Mouse (Mus musculus) ovary, adult 10 weeks (tissue): ENCODE measurements around the gene Csk. TPM values are rescaled to one million over a fixed set of nuclear protein-coding genes. Genes with fewer than 3 reads are reported as not detected.

Source experiments
- polyA plus RNA-seq: library from polyadenylated mRNA; stranded (reverse); fragments of 350-450 nt; fragmentation: Illumina TruSeq; extraction: RNeasy Lipid Tissue Mini Kit (QIAGEN cat#74804); gene quantifications from one replicate; pipeline ENCODE4 v1.2.3, GENCODE M21; 2014

The Csk gene
- 3.6 TPM for polyA plus RNA-seq

DNA sequence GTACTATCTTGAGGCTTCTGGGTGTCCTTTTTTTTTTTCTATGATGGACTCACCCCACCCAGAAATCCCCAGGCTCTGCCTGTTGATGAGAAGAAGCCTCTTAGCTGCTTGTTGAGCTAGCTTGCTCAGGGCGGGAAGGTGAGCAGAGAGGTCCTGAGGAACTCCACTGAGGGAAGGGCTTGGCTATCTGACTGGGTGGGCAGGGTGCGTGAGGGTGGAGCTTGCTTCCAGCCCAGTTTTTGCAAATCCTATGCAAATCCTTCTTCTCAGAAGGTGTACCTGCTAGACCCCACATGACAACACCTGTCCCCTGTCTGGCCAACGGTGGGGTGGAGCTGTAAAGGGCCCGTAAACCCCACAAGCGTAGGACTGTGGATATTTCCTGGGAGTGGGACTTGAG lies at the start of gene Csk:
Gene Csk (minus strand): TSS at position 349 of the 400 bp plus-strand sequence.

DNA sequence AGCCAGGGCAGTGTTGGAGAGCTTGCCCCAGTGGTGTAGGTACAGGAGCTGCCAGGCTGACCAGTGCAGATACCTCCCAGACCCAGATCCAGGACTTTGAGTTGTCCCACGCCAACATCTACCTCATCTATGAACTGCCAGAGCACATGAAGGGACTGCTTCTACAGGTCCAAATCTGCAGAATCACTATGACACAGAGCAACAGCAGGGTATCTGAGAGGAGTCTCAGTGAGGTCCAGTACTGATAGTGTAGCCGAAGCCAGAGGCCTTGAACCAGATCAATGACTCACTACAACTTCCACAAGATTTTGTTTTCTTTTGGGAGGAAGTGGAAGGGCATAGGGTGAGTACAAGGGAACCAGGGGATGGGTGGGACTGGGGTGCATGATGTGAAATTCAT lies 34.3 kb upstream of the Csk start, which contains the start of gene Cyp1a1:
Gene Cyp1a1 (plus strand): TSS at position 178 of the 400 bp plus-strand sequence.

DNA sequence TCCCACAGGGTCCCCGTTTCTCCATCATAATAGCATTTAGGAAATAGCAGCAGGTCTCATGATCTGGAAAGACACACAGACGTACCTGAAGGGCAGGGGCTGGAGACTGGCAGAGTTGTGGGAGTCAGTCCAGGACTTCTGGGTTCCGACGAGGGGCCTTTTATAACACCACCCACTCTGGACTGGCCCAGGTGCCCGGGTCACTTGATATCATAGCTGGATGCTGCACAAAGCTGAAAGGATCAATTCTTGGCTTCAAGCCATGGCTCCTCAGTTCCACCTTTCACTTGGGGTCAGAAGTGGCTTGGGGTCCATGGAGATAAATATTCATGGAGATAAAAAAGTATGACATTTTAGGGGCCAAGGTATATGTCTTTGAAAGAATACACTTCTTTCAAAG lies 30.1 kb upstream of the Csk start, which contains the start of gene Cyp1a2:
Gene Cyp1a2 (minus strand): TSS at position 184 of the 400 bp plus-strand sequence.

DNA sequence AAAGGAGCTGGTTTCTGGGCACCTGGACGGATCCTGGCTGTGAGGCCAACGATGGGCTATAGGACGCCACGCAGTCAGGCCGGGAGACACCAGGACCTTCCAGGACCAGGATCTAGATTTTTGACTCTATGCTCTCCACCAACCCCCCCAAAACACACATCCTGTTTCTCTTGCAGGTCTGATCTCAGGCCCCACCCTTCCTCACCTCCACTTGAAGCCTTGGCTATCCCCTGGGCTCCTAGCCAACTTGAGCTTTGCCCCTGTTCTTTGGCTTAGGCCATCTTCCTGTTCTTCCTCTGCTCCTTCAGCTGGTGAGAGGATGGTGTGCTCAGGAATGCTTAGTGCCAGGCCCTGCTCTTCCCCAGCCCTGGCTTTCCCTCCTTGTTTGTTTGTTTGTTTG lies 32.8 kb downstream of the Csk start, which contains the start of gene Lman1l:
Gene Lman1l (minus strand): TSS at position 101 of the 400 bp plus-strand sequence.

DNA sequence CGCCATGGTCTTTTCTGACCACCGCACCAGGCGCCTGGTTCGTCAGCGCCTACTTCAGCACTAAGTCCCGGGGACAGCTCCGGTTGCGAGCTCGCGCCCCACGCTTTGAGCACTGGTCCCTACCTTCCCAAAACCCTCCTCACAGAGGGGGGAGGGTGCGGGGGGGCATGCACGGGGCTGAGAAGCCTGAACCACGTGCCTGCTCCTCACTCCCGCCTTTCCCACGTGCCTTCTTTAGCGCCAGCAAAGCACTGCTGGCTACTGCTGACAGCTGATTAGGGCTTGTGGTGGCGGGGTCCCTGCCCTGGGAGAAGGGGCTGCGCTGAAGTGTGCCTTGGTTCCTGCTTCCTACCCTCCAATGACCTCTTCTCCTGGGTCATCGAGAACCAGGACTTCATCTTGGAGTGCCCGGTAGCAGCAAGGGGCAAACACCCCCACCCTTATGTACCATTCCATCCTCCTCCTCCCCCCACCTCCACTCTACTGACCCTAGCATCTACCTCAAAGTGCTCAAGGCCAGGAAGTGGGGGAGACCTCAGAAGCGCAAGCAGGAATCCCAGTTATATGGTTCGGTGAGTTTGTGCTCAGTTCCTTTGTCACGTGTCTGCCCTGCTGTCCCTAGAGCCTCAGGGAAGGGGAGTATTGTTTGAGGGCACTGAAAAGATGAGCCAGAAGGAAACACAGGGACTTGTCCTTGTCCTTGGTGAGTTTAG lies 47.1 kb downstream of the Csk start, which contains the start of gene Cplx3:
Gene Cplx3 (minus strand): TSS at position 143 of the 713 bp plus-strand sequence.

DNA sequence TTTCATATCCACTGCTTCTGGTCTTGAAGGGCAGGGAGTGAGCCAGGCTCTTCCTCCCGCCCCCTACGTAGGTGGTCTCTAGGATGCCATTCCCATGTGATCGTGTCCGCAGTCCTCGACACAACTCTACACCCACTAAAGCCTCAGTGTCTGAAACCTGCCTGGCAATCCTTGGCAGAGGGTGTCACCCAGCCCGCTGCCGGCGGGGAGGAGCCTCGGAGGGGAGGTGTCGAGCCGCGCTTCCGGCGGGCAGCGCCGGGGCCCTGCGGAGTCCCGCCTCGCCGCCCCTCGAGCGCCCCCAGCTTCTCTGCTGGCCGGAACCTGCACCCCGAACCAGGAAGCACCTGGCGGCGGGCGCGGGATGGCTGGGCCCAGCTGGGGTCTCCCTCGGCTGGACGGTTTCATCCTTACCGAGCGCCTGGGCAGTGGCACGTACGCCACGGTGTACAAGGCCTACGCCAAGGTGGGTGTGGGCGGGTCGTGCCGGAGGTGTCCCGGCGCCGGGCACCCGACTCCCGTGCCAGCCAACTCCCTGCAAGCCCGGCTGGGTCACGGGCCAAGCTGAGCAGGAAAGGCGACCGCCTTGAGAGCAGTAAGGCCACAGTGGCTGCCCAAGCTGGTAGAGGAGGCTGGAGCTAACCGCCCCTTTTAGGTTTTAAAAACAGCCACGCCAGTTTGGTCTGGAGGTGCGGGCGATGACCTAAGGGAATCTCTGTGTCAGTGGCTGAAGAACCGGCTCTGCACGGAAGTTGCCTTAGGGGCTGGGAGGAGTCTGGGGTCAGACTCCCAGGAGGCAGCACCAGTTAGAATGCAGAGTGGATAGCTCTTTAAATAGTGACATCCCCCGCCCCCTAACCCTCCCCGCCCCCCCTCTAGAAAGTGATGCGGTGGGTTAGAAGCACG lies 64.0 kb downstream of the Csk start, which contains the start of gene Ulk3:
Gene Ulk3 (plus strand): TSS at position 229 of the 903 bp plus-strand sequence.

Other genes with a start within 250 kb of the Csk start
- 2.3 TPM for gene Ppcdc, start 213.5 kb downstream of the Csk start, polyA plus RNA-seq
- gene Scamp5, start 185.6 kb downstream of the Csk start, polyA plus RNA-seq = 3.6 TPM
- 1.9 TPM for gene Rpp25, start 149.6 kb downstream of the Csk start, polyA plus RNA-seq
- 247 TPM for gene Cox5a, start 132.4 kb downstream of the Csk start, polyA plus RNA-seq
- 7.9 TPM for gene Fam219b, start 116.1 kb downstream of the Csk start, polyA plus RNA-seq
- gene Mpi, start 100.9 kb downstream of the Csk start, polyA plus RNA-seq = 8.7 TPM
- gene Scamp2, start 92.7 kb downstream of the Csk start, polyA plus RNA-seq = 16.2 TPM
- gene Ulk3, start 64.2 kb downstream of the Csk start, polyA plus RNA-seq = 4.5 TPM
- gene Cplx3, start 47.4 kb downstream of the Csk start, polyA plus RNA-seq = not detected
- gene Lman1l, start 32.9 kb downstream of the Csk start, polyA plus RNA-seq = not detected
- not detected for gene Cyp1a2, start 30.1 kb upstream of the Csk start, polyA plus RNA-seq
- not detected for gene Cyp1a1, start 34.3 kb upstream of the Csk start, polyA plus RNA-seq
- 5.1 TPM for gene Edc3, start 54.9 kb upstream of the Csk start, polyA plus RNA-seq
- gene Clk3, start 112.2 kb upstream of the Csk start, polyA plus RNA-seq = 46.3 TPM
- gene Arid3b, start 183.2 kb upstream of the Csk start, polyA plus RNA-seq = 0.86 TPM